Mouse (Mus musculus) central nervous system, embryonic 11.5 days (tissue): Measurements from ENCODE around the gene Fam124b. TPM values are rescaled to one million over a fixed set of nuclear protein-coding genes. Genes with fewer than 3 reads are reported as not detected.

Source experiments
- polyA plus RNA-seq: library from polyadenylated mRNA; depleted of rRNA; stranded (reverse); fragments of >200 nt; gene quantifications from 2 replicates; pipeline ENCODE4 v1.2.3, GENCODE M21; 2012; rRNA removed

Fam124b gene
- 0.22 and 0.40 TPM in 2 replicates for polyA plus RNA-seq

DNA sequence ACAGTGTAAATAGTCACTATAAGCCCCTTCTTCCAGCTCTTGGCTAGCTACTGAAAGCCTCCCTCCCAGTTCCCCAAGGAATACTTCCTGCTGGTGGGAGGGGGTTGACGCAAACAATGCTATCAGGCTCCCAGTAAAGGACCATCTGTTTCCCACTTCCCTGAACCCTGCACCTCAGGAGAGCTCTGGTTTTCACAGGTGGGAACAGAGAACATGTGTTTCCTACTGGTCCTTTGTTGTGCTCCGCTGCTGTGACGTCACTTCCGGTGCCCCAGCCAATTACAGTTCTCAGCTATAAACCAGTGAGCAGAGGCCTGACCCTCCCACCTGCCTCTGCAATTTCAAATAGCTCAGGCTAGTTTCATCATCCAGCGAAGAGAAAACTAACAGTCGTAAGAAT lies at the start of gene Fam124b:
Fam124b (minus strand) TSS at position 206 of the 400 bp plus-strand sequence.

Other genes with a start within 250 kb of the Fam124b start
- gene Cul3, start 122.0 kb upstream of the Fam124b start, polyA plus RNA-seq = 54.3 and 92.6 TPM in 2 replicates
- gene Gm45261, start 243.0 kb upstream of the Fam124b start, polyA plus RNA-seq = not detected in 2 replicates